Mouse (Mus musculus) cerebellum, adult 11 months (tissue): ENCODE data around the gene Ap1s1.

Experiments
- DNase-seq: peaks from one replicate; pipeline ENCODE4 v3.0.0; 2022

Gene Ap1s1

DNA sequence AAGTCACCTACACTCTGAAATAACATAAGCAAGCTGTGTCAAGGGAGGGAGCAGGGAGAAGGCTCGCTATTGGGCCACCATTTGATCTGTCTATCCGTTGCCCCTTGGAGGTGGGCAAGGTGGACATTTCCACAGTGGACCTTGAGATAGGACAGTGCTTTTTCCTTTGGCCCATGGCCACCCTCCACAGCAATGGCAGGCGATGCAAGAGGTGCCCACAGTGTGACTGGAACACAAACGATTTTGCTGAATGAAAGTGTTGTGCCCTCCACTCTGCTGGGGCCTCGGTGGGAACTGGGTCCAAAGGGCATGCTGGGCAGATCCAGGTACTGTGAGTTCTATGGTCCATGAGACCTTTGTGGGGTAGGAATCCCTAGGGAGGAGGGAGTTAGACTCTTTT lies 16.7 kb upstream of the Ap1s1 start:
- DNase-seq = no peak

GRCm38 (mm10) chr5:137061809-137062481 lies 16.0 kb upstream of the Ap1s1 start:
- peak; percentile 28 for DNase-seq

DNA sequence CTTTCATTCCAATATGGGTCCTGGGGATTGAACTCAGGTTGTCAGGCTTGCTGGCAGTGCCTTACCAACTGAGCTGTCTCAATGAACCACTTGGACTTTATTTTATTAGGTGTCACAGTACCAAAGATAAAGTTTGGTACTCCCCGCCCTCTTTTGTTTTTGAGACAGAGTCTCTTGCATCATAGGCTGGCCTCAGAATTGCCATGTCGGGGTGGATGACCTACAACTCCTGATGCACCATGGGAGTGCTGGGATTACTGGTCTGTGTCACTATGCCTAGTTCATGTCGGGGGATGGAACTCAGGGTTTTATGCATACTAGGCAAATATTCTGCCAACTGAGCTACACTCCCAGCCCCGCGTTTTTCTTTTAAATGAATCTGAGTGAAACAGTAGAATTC lies 8.9 kb upstream of the Ap1s1 start:
- DNase-seq = no peak

GRCm38 (mm10) chr5:137054299-137054698 lies 8.4 kb upstream of the Ap1s1 start:
- DNase-seq = no peak

GRCm38 (mm10) chr5:137051914-137052505 lies 6.1 kb upstream of the Ap1s1 start:
- no peak for DNase-seq

DNA sequence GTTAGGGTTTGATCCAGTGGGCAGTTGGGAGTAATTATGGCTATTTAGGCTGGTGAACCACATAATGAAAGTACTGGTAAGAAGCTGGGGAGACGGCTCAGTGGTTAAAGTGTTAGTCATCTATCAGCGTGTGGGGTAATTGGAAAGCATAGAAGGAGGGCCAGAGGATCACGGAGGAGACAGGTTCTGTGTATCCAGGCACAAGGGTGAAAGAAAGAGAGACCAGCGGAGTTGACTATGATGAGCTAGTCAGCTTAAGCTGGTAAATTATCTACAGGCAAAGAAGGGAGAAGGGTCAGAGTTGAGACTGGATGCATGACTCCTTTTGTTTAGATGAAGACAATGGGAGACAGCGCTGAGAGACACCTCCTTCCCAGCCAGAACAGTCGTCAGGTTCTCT lies 5.2 kb upstream of the Ap1s1 start:
- no peak for DNase-seq

- no peak for DNase-seq
Measured at GRCm38 (mm10) chr5:137046991-137047390, 1.1 kb upstream of the Ap1s1 start.

DNA sequence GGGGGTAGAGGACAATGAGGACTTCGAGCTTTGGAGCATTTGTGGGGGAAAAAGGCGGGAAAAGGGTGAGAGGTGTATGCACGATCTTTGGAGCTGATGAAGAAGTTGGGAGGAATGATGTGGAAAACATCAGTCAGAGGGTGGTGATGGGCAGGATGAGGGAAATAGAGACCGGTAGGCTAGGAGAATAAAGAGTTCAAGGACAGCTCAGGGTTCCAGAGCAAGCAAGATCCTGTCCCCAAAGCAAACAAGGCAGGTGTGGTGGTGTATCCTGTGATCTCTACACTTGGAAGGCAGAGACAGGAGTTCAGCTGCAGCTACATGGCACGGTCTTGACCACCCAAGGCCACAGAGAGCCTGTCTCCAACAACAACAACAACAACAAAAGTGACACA lies 386 bp upstream of the Ap1s1 start:
- no peak for DNase-seq

DNA sequence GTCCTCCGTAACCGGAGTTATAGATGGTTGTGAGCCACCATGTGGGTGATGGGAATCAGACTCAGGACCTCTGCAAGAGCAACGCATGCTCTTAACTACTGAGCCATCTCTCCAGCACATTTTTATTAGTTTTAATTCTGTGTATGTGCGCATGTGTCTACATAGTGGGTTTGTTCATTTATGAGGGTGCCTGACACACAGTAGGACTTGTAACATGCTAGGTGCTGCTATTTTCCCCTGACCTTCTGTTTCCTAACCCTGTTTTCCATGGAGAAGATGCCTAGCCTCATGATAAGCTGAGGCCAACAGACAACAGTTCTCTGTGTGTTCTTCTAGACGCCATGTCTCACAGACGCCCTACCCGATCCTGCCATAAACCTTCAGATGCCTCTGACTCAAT lies 1.9 kb downstream of the Ap1s1 start:
- DNase-seq = no peak

GRCm38 (mm10) chr5:137041442-137041841 lies 4.5 kb downstream of the Ap1s1 start:
- no peak for DNase-seq

- no peak for DNase-seq
Measured at GRCm38 (mm10) chr5:137039453-137039852, 6.5 kb downstream of the Ap1s1 start.

DNA sequence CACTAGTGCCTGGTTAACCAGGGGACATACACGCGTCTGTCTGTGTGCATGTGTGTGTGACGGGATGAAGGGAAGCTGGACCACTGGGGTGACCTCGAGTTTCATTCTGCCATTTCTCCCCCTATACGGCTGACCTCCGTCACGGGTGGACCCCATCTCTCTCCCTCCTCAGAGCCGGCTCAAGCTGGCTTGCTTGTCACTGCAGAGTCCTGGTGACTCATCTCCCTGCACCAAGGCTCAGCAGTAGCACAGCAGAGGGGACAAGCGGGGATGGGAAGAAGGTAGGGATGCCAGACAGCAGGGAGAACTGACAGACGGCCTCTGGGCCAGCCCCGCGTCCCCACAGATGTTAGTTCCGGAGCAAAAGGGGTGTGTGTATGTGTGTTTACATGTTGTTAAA lies 9.7 kb downstream of the Ap1s1 start:
- no peak for DNase-seq

GRCm38 (mm10) chr5:137032641-137033074 lies 13.3 kb downstream of the Ap1s1 start:
- DNase-seq = peak; percentile 72

- peak; percentile 34 for DNase-seq
Measured at GRCm38 (mm10) chr5:137032033-137032421, 13.9 kb downstream of the Ap1s1 start.

GRCm38 (mm10) chr5:137031076-137032032 lies 14.6 kb downstream of the Ap1s1 start:
- DNase-seq = peak; percentile 27

DNA sequence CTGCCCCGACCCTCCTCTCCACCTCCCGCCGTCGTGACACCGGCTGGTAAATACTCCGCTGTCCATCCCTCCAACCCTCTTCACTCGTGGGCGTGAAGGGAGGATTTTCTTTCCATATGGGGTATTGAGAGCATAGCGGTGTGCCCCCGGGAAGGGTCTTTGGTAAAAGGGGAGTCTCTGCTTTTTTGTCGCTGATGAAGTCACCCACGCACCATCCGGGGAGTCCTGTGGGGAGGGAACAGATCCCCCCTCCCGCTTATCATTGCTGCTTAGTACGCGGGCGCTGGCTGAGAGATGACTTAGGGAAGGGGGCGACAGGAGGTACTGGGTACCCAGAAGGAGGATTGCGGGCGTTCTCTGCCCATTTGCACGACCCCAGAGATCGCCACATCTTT lies 15.5 kb downstream of the Ap1s1 start:
- no peak for DNase-seq

GRCm38 (mm10) chr5:137029643-137030415 lies 16.1 kb downstream of the Ap1s1 start:
- DNase-seq = peak; percentile 91

DNA sequence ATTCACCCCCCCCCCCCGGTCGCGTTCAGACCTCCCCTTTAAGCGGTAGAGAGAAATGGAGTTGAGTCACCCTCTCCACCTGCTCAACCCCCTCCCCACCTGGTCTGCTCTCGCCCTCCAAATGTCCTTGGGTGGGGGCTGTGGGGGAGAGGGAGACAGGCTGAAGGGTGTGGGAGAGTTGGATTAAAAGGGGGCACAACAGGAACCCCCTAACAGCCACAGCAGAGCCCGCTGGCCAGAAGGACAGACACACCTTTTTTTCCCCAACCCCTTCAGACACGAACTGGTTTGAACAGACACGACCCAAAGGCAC lies 16.7 kb downstream of the Ap1s1 start:
- DNase-seq = no peak

DNA sequence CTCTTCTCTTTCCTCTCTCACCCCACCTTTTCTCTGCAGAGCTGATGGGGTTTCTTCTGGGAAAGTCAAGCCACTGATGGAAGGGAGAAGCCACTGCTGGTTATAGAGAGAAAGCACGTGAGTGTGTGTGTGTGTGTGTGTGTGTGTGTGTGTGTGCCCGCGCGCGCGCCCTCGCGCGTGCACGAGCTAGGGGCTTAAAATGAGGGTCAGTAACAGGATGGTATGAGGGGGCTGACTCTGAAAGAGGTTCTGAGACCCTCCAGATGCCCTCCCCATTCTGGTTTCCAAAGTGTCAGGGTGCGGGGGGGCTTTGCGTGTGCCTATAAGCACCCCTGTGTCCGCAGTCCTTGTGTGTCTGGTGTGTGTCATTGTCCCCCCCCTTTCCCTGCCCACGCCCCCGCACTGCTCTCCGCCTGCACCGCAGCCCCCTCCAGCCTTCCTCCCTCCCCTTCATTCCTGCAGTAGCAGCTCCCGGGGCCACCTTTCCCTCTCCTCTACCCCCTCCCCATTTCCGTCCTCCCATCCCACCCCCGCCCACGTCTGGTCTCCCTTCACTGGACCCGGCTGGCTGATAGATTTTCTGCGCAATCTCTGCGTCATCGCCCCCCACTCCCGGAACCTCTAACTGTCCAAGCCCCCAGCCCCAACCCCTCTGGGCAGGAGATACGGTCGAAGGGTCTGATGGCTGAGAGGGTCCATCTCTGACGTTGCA lies 17.2 kb downstream of the Ap1s1 start:
- DNase-seq = no peak

DNA sequence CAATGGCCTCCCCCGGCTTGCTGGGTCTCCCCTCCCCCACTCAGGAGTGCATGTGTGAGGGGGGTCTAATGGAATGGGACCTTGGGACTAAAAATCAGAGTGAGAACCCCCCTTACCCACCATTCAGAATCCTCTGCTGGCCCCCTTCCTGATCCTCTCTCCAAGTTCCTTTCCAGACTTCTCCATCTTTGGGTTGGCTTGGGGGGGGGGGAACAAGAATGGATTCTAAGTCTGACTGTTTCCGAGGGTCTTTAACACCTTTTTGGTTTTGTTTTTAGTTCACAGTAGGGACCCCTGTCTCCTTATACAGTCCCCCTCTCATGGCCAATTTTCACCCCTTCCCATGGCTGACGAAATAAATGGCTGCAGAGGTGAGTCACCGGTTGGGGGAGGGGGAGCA lies 19.8 kb downstream of the Ap1s1 start, which contains the start of gene Vgf:
Gene Vgf (plus strand): TSS at position 301 of the 400 bp plus-strand sequence.
- DNase-seq = no peak

- peak; percentile 69 for DNase-seq
Measured at GRCm38 (mm10) chr5:137025132-137025531, 20.8 kb downstream of the Ap1s1 start.

GRCm38 (mm10) chr5:137024318-137024717 lies 21.6 kb downstream of the Ap1s1 start:
- DNase-seq = no peak
